Mouse (Mus musculus) right cerebral cortex, postnatal 14 days (tissue): ENCODE results near the gene Rab34.

Experiments used
- DNase-seq: peaks from one replicate; pipeline ENCODE4 v3.0.0; 2022

Gene Rab34

GRCm38 (mm10) chr11:78164924-78165760, 23.1 kb upstream of the Rab34 start, which contains the start of gene Traf4:
TSS of gene Traf4 (minus strand) at chr11:78165589.
- peak; percentile 77 for DNase-seq

GRCm38 (mm10) chr11:78165761-78166109, 22.5 kb upstream of the Rab34 start:
- DNase-seq: peak; percentile 53

DNA sequence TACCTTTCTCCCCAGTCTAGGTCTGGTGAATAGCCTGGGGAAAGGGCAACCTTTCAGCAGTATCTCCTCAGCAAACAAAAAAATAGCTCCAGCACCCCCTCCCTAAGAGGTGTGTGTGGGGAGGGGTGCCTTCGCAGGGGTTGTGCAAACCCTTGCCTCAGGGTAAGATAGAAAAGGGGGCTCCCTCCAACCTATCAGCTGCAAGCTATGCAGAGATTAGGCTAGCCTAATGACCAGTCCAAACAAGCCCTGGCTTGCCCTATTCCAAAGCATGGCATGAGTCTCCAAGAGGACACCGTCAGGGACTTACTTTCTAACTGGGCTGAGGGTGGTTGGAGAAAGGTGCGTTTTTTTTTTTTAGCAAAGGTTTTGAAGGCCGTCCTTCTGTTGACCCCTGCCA, 22.1 kb upstream of the Rab34 start:
- no peak for DNase-seq

DNA sequence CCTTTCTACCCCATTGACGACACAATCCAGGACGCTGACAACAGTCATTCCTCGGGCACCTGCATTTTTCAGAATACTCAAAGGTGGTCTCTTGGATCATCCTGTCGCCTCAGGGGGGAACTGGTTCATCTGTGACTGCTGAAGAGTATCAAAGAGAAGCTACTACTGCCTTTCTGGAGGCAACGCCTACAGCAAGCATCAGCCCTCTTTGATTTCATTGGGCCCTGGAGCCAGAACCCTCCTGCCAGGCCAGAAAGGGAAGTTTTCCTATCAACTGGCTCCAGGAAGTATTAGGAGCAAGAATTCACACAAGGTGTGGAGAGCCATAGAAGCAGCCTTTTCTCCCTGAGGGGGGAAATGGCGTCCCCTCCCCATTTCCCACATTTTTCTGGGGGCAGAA, 21.6 kb upstream of the Rab34 start:
- DNase-seq: no peak

- no peak for DNase-seq
Observed at GRCm38 (mm10) chr11:78167257-78167959, 20.8 kb upstream of the Rab34 start.

- peak; percentile 17 for DNase-seq
Observed at GRCm38 (mm10) chr11:78168541-78169468, 19.4 kb upstream of the Rab34 start.

GRCm38 (mm10) chr11:78170306-78170705, 17.9 kb upstream of the Rab34 start:
- DNase-seq: no peak

- DNase-seq: no peak
Observed at GRCm38 (mm10) chr11:78171328-78171727, 16.9 kb upstream of the Rab34 start.

DNA sequence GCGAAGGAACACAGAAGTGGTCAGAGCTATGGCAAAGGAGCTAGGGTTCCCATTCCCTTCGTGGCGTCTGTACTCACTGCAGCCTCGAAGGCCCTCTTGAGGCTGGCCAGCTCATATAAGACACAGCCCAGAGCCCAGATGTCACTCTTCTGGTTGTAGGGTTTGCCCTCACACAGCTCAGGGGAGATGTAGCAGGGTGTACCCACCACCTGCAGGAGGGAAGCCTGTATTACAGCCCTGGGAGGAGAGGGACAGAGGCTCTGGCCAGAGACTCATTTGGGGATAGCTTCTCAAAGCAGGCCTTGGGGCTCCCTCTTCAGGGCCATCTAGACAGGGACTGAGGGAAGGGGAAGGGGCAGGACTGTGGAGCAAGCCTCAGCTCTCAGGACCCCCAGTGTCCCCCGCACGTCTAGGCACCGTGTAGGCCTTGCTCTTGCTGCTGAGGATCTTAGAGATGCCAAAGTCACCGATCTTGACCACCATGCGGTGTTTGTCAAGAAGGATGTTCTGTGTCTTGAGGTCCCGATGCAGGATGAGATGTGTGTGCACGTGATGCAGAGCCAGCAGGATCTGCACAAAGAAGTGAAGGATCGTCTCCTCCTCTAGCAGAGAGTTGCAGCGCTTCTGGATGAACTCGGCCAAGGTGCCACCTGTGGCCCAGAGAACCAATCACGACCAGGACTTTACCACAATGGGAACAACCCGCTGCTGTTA, 16.0 kb upstream of the Rab34 start:
- DNase-seq: no peak

GRCm38 (mm10) chr11:78172748-78173383, 15.4 kb upstream of the Rab34 start:
- DNase-seq: no peak

GRCm38 (mm10) chr11:78174506-78174905, 13.7 kb upstream of the Rab34 start:
- no peak for DNase-seq

GRCm38 (mm10) chr11:78175771-78176401, 12.3 kb upstream of the Rab34 start:
- no peak for DNase-seq

DNA sequence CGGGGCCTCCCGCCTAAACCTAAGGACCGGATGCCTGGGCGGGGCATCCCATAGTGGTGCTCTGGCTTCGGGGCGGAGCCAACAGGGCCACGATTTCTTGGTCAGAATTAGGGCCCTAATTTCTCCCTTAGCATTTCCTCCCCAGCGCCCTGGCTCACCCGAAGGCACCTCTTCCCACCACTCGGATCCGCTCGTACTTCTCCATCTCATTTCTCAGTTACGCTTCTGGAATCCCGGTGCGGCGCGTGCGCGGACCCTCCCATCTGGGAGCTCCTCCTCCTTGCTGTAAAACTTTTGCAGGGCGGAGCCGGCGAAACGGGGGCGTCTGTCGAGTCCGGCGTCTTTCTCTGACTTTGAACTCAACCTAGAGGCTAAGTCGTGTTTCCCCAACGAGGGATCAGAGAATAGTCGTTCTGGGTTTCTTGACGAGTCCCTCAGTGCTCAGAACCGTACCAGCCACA, 11.8 kb upstream of the Rab34 start, which contains the start of the genes Nek8 and Tlcd1:
TSS of gene Nek8 (minus strand) at position 274 of the 461 bp plus-strand sequence.
TSS of gene Tlcd1 (plus strand) at position 310 of the 461 bp plus-strand sequence.
- DNase-seq: peak; percentile 75

DNA sequence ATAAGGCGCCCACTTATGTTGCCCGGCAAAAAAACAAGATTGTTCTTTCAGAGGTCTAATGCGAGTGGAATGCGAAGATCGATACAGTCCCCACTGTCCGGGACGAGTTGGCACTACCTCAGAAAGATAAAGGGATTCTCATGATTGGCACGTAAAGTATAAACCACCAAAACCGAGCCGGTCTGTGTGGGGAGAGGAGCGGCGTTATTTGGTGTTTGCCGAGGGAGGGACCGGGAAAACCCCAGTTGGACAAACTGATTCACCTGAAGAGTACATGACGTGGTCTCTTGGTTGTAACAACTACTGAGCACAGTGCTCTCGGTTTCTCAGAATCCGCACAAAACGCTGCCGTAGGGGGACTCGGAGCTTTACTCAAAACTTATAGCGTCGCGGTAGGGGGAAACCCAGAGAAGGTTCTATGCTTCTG, 11.3 kb upstream of the Rab34 start:
- DNase-seq: no peak

GRCm38 (mm10) chr11:78177437-78177836, 10.8 kb upstream of the Rab34 start:
- no peak for DNase-seq

GRCm38 (mm10) chr11:78177903-78178858, 10.0 kb upstream of the Rab34 start:
- DNase-seq: peak; percentile 92

DNA sequence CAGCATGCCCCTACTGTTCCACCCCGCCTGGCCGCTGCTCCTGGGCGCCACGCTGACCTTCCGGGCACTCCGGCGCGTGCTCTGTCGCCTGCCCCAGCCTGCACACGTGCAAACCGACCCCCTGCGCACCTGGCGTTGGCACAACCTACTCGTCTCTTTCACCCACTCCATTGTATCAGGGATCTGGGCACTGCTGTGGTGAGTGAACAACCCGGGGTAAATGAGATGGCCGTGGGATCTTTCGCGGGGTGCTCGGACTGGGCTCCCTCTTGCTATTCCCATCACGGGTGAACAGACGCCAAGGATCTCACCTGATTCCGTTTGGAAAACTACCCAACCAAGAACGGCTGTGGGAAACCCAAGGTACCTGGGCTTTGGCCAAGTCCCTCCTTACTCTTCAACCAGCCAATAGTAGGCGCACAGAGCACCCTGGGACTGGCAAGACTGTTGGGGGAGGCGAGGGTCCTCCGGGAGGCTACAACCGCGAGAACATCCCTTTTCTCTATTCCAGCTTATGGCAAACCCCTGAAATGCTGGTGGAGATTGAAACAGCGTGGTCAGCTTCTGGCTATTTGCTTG, 9.3 kb upstream of the Rab34 start:
- peak; percentile 68 for DNase-seq

DNA sequence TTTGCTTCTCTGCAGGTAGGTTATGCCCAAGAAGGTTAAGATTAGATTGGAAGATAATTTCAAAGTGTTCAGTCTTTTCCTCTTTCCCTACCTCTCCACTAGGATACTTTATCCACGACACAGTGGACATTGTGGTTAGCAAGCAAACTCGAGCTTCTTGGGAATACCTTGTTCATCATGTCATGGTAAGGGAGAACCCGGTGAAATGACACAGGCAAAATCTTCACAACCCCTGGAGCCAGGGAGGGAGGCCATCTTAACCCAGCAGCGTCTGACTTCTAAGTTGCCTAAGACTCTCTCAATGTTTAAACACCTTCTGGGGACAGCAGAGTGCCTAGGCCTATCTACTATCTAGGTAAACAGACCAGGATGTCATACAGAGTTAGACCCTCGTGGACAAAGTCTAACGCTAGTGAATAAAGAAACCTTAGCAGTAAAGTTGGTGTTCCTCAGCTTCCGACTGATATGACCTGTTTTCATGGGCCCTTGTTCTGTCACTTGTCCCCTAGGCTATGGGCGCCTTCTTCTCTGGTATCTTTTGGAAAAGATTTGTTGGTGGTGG, 8.7 kb upstream of the Rab34 start:
- DNase-seq: no peak
